Mouse (Mus musculus): ENCODE measurements at regions not wholly inside any gene's neighbourhood (a gene's known extent, or its start where the extent isn't known, plus 50 kb on each side); places are given as distances from the start of the nearest gene placed in this dataset.

GRCm38 (mm10) chr3:33916318-33916717 is 72.2 kb upstream of the Ccdc39 start:
- no peak for TF ChIP-seq CTCF (IDR thresholded peaks at IDR 0.05; ENCODE audit: insufficient read depth, low read length)
- no peak for TF ChIP-seq POLR2A (IDR thresholded peaks at IDR 0.05; ENCODE audit: borderline replicate concordance, extremely low read depth, low read depth, low read length)
